Mouse (Mus musculus) liver, embryonic 13.5 days (tissue): ENCODE results near the gene Sh3gl3. TPM values are rescaled to one million over a fixed set of nuclear protein-coding genes. Genes with fewer than 3 reads are reported as not detected.

ENCODE experiments used
- ATAC-seq: fragments of 200-750 bp; cut with Nextera tagmentation; 2 replicates; pipeline ENCODE4 v1.8.0; 2017; ENCODE audit warnings: low read depth, mild to moderate bottlenecking, moderate number of reproducible peaks, moderate library complexity
- DNase-seq: peaks from one replicate; pipeline ENCODE4 v3.0.0; 2022
- H3K27ac ChIP-seq: fragments of 300-500 bp; sonication (generic); 2 replicates; pipeline ENCODE4 v1.5.1; 2015; ENCODE audit warnings: moderate library complexity, mild to moderate bottlenecking, inconsistent platforms
- H3K27me3 ChIP-seq: fragments of 300-500 bp; sonication (generic); 2 replicates; pipeline ENCODE4 v1.6.1; 2015; ENCODE audit warnings: mild to moderate bottlenecking, inconsistent platforms
- H3K36me3 ChIP-seq: fragments of 300-500 bp; sonication (generic); 2 replicates; pipeline ENCODE4 v1.6.1; 2015; ENCODE audit warnings: mild to moderate bottlenecking, inconsistent platforms
- H3K4me1 ChIP-seq: fragments of 300-500 bp; sonication (generic); replicated peaks from 2 replicates; pipeline ENCODE4 v1.6.1; 2015; ENCODE audit warnings: inconsistent platforms
- H3K4me2 ChIP-seq: fragments of 300-500 bp; sonication (generic); 2 replicates; pipeline ENCODE4 v1.6.1; 2015; ENCODE audit warnings: inconsistent platforms, mild to moderate bottlenecking, moderate library complexity
- H3K4me3 ChIP-seq: fragments of 300-500 bp; sonication (generic); replicated peaks from 2 replicates; pipeline ENCODE4 v1.5.1; 2015; ENCODE audit warnings: mild to moderate bottlenecking, inconsistent platforms
- H3K9ac ChIP-seq: fragments of 300-500 bp; sonication (generic); 2 replicates; pipeline ENCODE4 v1.6.1; 2015; ENCODE audit warnings: mild to moderate bottlenecking, inconsistent platforms
- H3K9me3 ChIP-seq: fragments of 300-500 bp; sonication (generic); replicated peaks from 2 replicates; pipeline ENCODE4 v1.6.1; 2016; ENCODE audit warnings: inconsistent platforms
- WGBS: fragments of 180-500 bp; shearing (Covaris S2); methylation state at CpG from one replicate; pipeline ENCODE4 v1.1.7; 2015; ENCODE audit not compliant: insufficient replicate concordance; 5-methylcytosine and 5-hydroxymethylcytosine counted together
- polyA plus RNA-seq: library from polyadenylated mRNA; unstranded; fragments of >200 nt; fragmentation: Nextera tagmentation; extraction: Ambion mirVana; gene quantifications from 2 replicates; pipeline ENCODE4 v1.2.1, GENCODE M21; 2015

Gene Sh3gl3
- polyA plus RNA-seq, 1 experiment from 2014 or later = 0.39 TPM

DNA sequence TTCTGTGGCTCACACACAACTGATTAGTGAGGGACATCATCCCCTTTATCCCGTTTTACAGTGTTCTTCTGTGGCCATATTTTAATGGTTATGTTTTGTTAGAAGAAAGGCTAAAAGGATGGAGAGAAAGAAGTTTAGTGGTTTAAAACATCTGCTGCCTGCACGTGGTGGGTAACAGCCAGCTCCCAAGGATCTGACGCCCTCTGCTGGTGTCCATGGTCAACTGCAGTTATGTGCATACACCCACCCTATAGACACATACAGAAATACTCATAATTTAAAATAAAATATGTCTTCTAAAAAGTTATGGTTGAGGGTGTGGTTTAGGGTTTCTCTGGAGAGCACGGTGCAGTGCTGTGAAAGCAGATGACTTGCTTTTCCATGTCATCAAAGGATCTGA is 164.9 kb downstream of the Sh3gl3 start:
- H3K4me3 ChIP-seq = no peak overlapping the region
- DNase-seq (no peak), ATAC-seq (no peak)
- H3K27ac ChIP-seq = no peak overlapping the region
- no peaks in the 10 kb centered on the region for H3K4me1 ChIP-seq
- H3K36me3 ChIP-seq = no peaks in the 10 kb centered on the region
- H3K4me2 ChIP-seq = no peak overlapping the region
- H3K9ac ChIP-seq = no peak overlapping the region
- H3K9me3 ChIP-seq = no peaks in the 10 kb centered on the region
- H3K27me3 ChIP-seq = peaks cover 50% of the 10 kb centered on the region
- 54% methylated on average over 4 of the region's 4 CpGs for WGBS

GRCm38 (mm10) chr7:82339214-82339613 is 165.6 kb downstream of the Sh3gl3 start:
- Histone ChIP-seq H3K9me3 (no peaks in the 10 kb centered on the region), H3K27ac (no peak overlapping the region), H3K4me1 (no peaks in the 10 kb centered on the region), H3K27me3 (peaks cover 44% of the 10 kb centered on the region), H3K36me3 (no peaks in the 10 kb centered on the region), H3K4me3 (no peak overlapping the region), H3K9ac (no peak overlapping the region), H3K4me2 (no peak overlapping the region)
- ATAC-seq (no peak), DNase-seq (no peak)
- 32% methylated on average over 3 of the region's 3 CpGs for WGBS

DNA sequence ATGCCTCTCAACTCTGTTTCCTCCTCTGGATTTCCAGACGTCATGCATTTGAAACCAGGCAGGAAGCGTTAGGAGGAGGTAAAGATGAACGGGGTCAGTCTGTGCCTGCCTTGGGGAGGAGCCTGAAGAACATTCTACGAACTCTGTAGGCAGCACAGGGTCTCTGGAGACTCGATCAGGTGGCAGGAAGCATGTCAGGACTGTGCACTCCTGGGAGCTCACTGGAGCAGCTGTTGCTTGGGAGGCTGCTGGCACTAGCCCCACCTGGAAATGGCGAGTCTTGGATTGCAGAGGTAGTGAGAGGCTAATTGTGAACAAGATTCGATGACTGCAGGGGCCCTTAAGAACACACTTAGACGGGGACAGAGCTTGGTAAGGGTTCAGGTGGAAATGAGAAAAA is 167.8 kb downstream of the Sh3gl3 start:
- Histone ChIP-seq H3K36me3 (no peaks in the 10 kb centered on the region), H3K27me3 (peaks cover 21% of the 10 kb centered on the region), H3K4me3 (no peak overlapping the region), H3K9me3 (no peaks in the 10 kb centered on the region), H3K4me1 (no peaks in the 10 kb centered on the region), H3K4me2 (no peak overlapping the region), H3K27ac (no peak overlapping the region), H3K9ac (no peak overlapping the region)
- 20% methylated on average over 8 of the region's 8 CpGs for WGBS
- DNase-seq (no peak), ATAC-seq (no peak)

DNA sequence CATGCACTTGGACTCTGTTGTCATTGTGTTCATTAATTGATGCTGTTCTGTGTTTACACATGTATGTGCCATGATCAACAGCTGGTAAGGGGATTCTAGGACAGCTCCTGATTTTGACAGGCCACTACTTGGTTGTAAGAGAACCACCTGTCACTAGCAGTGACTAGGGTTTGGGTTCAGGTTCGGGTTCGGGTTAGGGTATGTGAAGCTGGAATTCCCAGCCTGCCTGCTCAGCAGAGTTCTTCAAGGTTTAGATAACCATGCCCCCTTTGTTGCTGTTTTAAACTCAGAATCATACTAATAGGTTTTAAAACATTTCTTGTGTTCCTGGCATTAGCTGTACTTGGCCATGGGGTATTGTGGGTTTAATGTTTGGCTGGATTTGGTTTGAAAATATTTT is 173.1 kb downstream of the Sh3gl3 start:
- 50% methylated on average over 2 of the region's 2 CpGs for WGBS

DNA sequence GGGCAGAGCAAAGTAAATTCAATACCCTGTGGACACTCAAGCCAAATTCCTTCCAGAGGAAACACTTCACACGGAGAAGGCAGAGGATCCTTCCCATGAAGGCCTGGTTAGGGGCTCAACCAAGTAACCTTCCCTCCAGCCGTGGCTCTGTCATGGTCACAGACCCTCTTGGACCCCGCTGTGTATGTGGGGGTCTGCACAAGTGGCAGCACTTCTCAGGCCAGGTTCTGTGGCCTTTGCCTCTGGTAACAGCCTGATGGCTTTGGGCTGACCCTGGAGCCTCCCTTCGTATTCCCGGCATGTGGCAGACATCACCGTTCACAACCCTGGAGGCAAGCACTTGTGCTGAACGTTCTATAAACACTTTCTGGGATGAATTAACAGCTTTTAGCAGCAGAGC is 176.2 kb downstream of the Sh3gl3 start:
- Histone ChIP-seq H3K4me1 (no peaks in the 10 kb centered on the region), H3K27me3 (no peaks in the 10 kb centered on the region), H3K4me2 (no peak overlapping the region), H3K9ac (no peak overlapping the region), H3K36me3 (no peaks in the 10 kb centered on the region), H3K4me3 (no peak overlapping the region), H3K27ac (no peak overlapping the region), H3K9me3 (no peaks in the 10 kb centered on the region)
- DNase-seq (no peak), ATAC-seq (no peak)
- 70% methylated on average over 7 of the region's 7 CpGs for WGBS

More for the DNA sequence above, 173.1 kb downstream of the Sh3gl3 start:
- Histone ChIP-seq H3K27me3 (no peaks in the 10 kb centered on the region), H3K9me3 (no peaks in the 10 kb centered on the region), H3K4me3 (no peak overlapping the region), H3K4me1 (no peaks in the 10 kb centered on the region), H3K36me3 (no peaks in the 10 kb centered on the region), H3K4me2 (no peak overlapping the region), H3K9ac (no peak overlapping the region), H3K27ac (no peak overlapping the region)
- DNase-seq = no peak
- no peak for ATAC-seq

DNA sequence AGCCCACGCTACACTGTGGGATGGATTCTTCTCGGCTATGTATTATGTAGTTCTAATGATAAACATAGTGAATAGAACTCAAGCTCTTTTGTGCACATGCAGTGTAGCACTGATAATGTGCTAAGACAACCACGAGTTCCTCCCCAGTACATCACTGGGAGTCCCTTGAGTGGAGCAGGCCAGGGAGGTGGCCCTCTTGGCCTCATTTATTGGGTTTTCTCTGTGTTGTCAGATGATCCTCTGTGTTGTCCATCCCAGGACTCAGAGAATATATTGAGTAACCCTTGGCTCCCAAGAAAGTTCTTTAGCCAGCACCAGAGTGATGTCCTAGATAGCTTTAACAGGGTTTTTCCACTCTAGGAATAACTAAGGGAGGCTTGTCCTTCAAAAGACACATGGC is 176.8 kb downstream of the Sh3gl3 start:
- WGBS = 61% methylated on average over 3 of the region's 3 CpGs
- DNase-seq (no peak), ATAC-seq (no peak)
- H3K27ac ChIP-seq = no peak overlapping the region
- H3K4me1 ChIP-seq = no peaks in the 10 kb centered on the region
- no peak overlapping the region for H3K4me3 ChIP-seq
- H3K9me3 ChIP-seq = no peaks in the 10 kb centered on the region
- no peaks in the 10 kb centered on the region for H3K27me3 ChIP-seq
- no peaks in the 10 kb centered on the region for H3K36me3 ChIP-seq
- no peak overlapping the region for H3K9ac ChIP-seq
- no peak overlapping the region for H3K4me2 ChIP-seq

Other genes starting within 250 kb of the Sh3gl3 start
- 0.66 and 0.71 TPM in 2 replicates for gene Hdgfl3, start 239.4 kb upstream of the Sh3gl3 start, polyA plus RNA-seq
- gene Bnc1, start 181.5 kb upstream of the Sh3gl3 start, polyA plus RNA-seq = 0.62 and 0.80 TPM in 2 replicates
- 0.08 and 0.09 TPM in 2 replicates for gene Adamtsl3, start 161.9 kb downstream of the Sh3gl3 start, polyA plus RNA-seq